Mouse (Mus musculus) erythroblast, adult 5-6 weeks (primary cell): ENCODE results near the gene Serping1. TPM values are rescaled to one million over a fixed set of nuclear protein-coding genes. Genes with fewer than 3 reads are reported as not detected.
A peak's percentile ranks its signal among the peaks of the same experiment; 100 is the strongest.

Experiments
- ATAC-seq: replicated peaks from 2 replicates; pipeline ENCODE4 v1.8.0; 2016; ENCODE audit warnings: moderate number of reproducible peaks, mild to moderate bottlenecking, moderate TSS enrichment, inconsistent platforms; ENCODE audit not compliant: poor library complexity, low FRiP score, severe bottlenecking
- total RNA-seq, 2 experiments: library from RNA; stranded (forward) in 1 of 2; stranded (reverse) in 1 of 2; fragments of 150-400 nt in 1 of 2; fragments of 200-764, 138-1000 nt in 1 of 2; gene quantifications; 2 replicates each; pipeline versions ENCODE4 v1.2.3 to v1.2.4; 2015 to 2017; ENCODE audit warnings: low replicate concordance in 2 of 2

Serping1 gene
- total RNA-seq, 2 experiments from 2014 or later: 3.1 to 7.3 TPM

- no peak for ATAC-seq
Observed at GRCm38 (mm10) chr2:84783840-84784566, 8.8 kb upstream of the Serping1 start.

- ATAC-seq: no peak
Observed at GRCm38 (mm10) chr2:84783315-84783714, 8.1 kb upstream of the Serping1 start.

- ATAC-seq: peak; percentile 87
Observed at GRCm38 (mm10) chr2:84779210-84779609, 4.0 kb upstream of the Serping1 start.

- ATAC-seq: no peak
Observed at GRCm38 (mm10) chr2:84777706-84778105, 2.5 kb upstream of the Serping1 start.

- no peak for ATAC-seq
Observed at GRCm38 (mm10) chr2:84775665-84776064, 421 bp upstream of the Serping1 start.

GRCm38 (mm10) chr2:84774751-84775150 is 493 bp downstream of the Serping1 start:
- ATAC-seq: no peak

- ATAC-seq: no peak
Observed at GRCm38 (mm10) chr2:84773195-84773594, 2.0 kb downstream of the Serping1 start.

- ATAC-seq: no peak
Observed at GRCm38 (mm10) chr2:84772454-84772853, 2.8 kb downstream of the Serping1 start.

GRCm38 (mm10) chr2:84770501-84770900 is 4.7 kb downstream of the Serping1 start:
- no peak for ATAC-seq

GRCm38 (mm10) chr2:84762818-84763217 is 12.4 kb downstream of the Serping1 start:
- no peak for ATAC-seq

GRCm38 (mm10) chr2:84762295-84762694 is 12.9 kb downstream of the Serping1 start:
- ATAC-seq: no peak

GRCm38 (mm10) chr2:84761840-84762239 is 13.4 kb downstream of the Serping1 start:
- no peak for ATAC-seq

GRCm38 (mm10) chr2:84761309-84761708 is 13.9 kb downstream of the Serping1 start:
- no peak for ATAC-seq

- no peak for ATAC-seq
Observed at GRCm38 (mm10) chr2:84760777-84761176, 14.5 kb downstream of the Serping1 start.

- ATAC-seq: peak; percentile 91
Observed at GRCm38 (mm10) chr2:84758542-84759127, 16.6 kb downstream of the Serping1 start.

GRCm38 (mm10) chr2:84757026-84757682 is 18.1 kb downstream of the Serping1 start:
- no peak for ATAC-seq

GRCm38 (mm10) chr2:84756245-84756644 is 19.0 kb downstream of the Serping1 start:
- no peak for ATAC-seq

GRCm38 (mm10) chr2:84750115-84750514 is 25.1 kb downstream of the Serping1 start:
- no peak for ATAC-seq

GRCm38 (mm10) chr2:84744126-84744525 is 31.1 kb downstream of the Serping1 start:
- no peak for ATAC-seq

- ATAC-seq: no peak
Observed at GRCm38 (mm10) chr2:84743561-84743960, 31.7 kb downstream of the Serping1 start, which contains the start of gene Gm19426. Gene Gm19426, minus strand, starts transcription at chr2:84743655.
